35 mouse cellular contexts compared by ENCODE assay signal in genomic region chr5:44745706-44746105, GRCm38 (mm10). TPM values are rescaled to one million over a fixed set of nuclear protein-coding genes. Genes with fewer than 3 reads are reported as not detected.
"Had no signal": no experiment of that assay in that cellular context is flagged by ENCODE, and none has a peak within 500 bp of the region (broad histone marks: within the 10 kb centered on the region; RNA-seq: fewer than 3 reads in every experiment).

No protein-coding gene starts in this region.

- DNase-seq: left cerebral cortex, postnatal 4 days; liver; liver, embryonic 13.5 days; liver, postnatal 0 days; lung, adult 18-20 months; lung, adult 2 months; lung, embryonic 14.5 days; lung, postnatal 10 days; lung, postnatal 14 days; lung, postnatal 4 days; midbrain, embryonic 14.5 days had no signal

- H3K27me3 ChIP-seq: limb, embryonic 12.5 days; limb, embryonic 13.5 days; limb, embryonic 15.5 days; liver, embryonic 12.5 days; liver, embryonic 13.5 days; liver, embryonic 15.5 days; lung, embryonic 15.5 days; megakaryocyte, embryonic 14.5 days; midbrain, embryonic 12.5 days; midbrain, embryonic 13.5 days; midbrain, embryonic 15.5 days; neural tube, embryonic 12.5 days had no signal

- H3K36me3 ChIP-seq: limb, embryonic 10.5 days; limb, embryonic 12.5 days; limb, embryonic 13.5 days; limb, embryonic 15.5 days; liver, embryonic 12.5 days; liver, embryonic 13.5 days; liver, embryonic 15.5 days; lung, embryonic 15.5 days; midbrain, embryonic 10.5 days; midbrain, embryonic 12.5 days; midbrain, embryonic 13.5 days; midbrain, embryonic 15.5 days; neural tube, embryonic 12.5 days had no signal

- H3K4me3 ChIP-seq: left cerebral cortex, adult 2 months; limb, embryonic 10.5 days; limb, embryonic 12.5 days; limb, embryonic 13.5 days; limb, embryonic 15.5 days; liver, embryonic 12.5 days; liver, embryonic 13.5 days; liver, embryonic 15.5 days; lung, embryonic 15.5 days; megakaryocyte, embryonic 14.5 days; midbrain, embryonic 10.5 days; midbrain, embryonic 12.5 days; midbrain, embryonic 13.5 days; midbrain, embryonic 15.5 days; myocyte; neural tube, embryonic 12.5 days had no signal

- ATAC-seq: liver, embryonic 12.5 days; liver, postnatal 0 days; midbrain, embryonic 13.5 days; midbrain, embryonic 15.5 days; midbrain, embryonic 16.5 days had no signal

- H3K4me1 ChIP-seq: limb, embryonic 15.5 days; liver, embryonic 12.5 days; liver, embryonic 13.5 days; liver, embryonic 15.5 days; lung, embryonic 15.5 days; megakaryocyte, embryonic 14.5 days; midbrain, embryonic 10.5 days; midbrain, embryonic 12.5 days; midbrain, embryonic 13.5 days; midbrain, embryonic 15.5 days; neural tube, embryonic 12.5 days had no signal

- H3K9ac ChIP-seq: limb, embryonic 12.5 days; limb, embryonic 13.5 days; limb, embryonic 15.5 days; liver, embryonic 12.5 days; liver, embryonic 13.5 days; liver, embryonic 14.5 days; liver, embryonic 15.5 days; liver, postnatal 0 days; lung, embryonic 14.5 days; lung, embryonic 15.5 days; midbrain, embryonic 12.5 days; midbrain, embryonic 13.5 days; midbrain, embryonic 15.5 days; neural tube, embryonic 12.5 days had no signal

- H3K27ac ChIP-seq: left cerebral cortex, adult 2 months; limb, embryonic 10.5 days; limb, embryonic 12.5 days; limb, embryonic 13.5 days; limb, embryonic 15.5 days; liver, embryonic 12.5 days; liver, embryonic 13.5 days; liver, embryonic 14.5 days; liver, embryonic 15.5 days; lung, embryonic 15.5 days; macrophage; midbrain, embryonic 10.5 days; midbrain, embryonic 12.5 days; midbrain, embryonic 13.5 days; midbrain, embryonic 15.5 days; neural tube, embryonic 12.5 days had no signal

- H3K9me3 ChIP-seq: limb, embryonic 10.5 days; limb, embryonic 12.5 days; limb, embryonic 13.5 days; limb, embryonic 15.5 days; liver, embryonic 12.5 days; liver, embryonic 13.5 days; liver, embryonic 15.5 days; lung, embryonic 15.5 days; megakaryocyte, embryonic 14.5 days; midbrain, embryonic 10.5 days; midbrain, embryonic 12.5 days; midbrain, embryonic 13.5 days; midbrain, embryonic 15.5 days; neural tube, embryonic 12.5 days had no signal

- H3K4me2 ChIP-seq: limb, embryonic 12.5 days; limb, embryonic 13.5 days; limb, embryonic 15.5 days; liver, embryonic 11.5 days; liver, embryonic 12.5 days; liver, embryonic 13.5 days; liver, embryonic 15.5 days; lung, embryonic 14.5 days; lung, embryonic 15.5 days; midbrain, embryonic 11.5 days; midbrain, embryonic 12.5 days; midbrain, embryonic 13.5 days; midbrain, embryonic 15.5 days; neural tube, embryonic 12.5 days had no signal

RNA-seq across cellular contexts. Expression of gene Ldb2, which starts 53.8 kb away (rescaled TPM):
- total RNA-seq: megakaryocyte progenitor cell, adult 5-6 weeks; megakaryocyte, adult 5-6 weeks; megakaryocyte-erythroid progenitor cell, adult 5-6 weeks; monocyte, adult 5-6 weeks had no signal
- polyA plus RNA-seq: macrophage, myocyte had no signal
